Mouse (Mus musculus) lung, adult 2 months (tissue): ENCODE measurements around the gene Gpr162.

ENCODE experiments used
- CTCF ChIP-seq: fragments of 200-500 bp; IDR thresholded peaks from 2 replicates; pipeline ENCODE4 v1.5.1; 2011; ENCODE audit warnings: mild to moderate bottlenecking, low read length, control low read depth; ENCODE audit not compliant: insufficient read depth
- POLR2A ChIP-seq: fragments of 200-500 bp; IDR thresholded peaks from 2 replicates; pipeline ENCODE4 v1.6.1; 2011; ENCODE audit warnings: low read depth, mild to moderate bottlenecking, control low read depth, low read length, borderline replicate concordance; ENCODE audit errors: extremely low read depth

DNA sequence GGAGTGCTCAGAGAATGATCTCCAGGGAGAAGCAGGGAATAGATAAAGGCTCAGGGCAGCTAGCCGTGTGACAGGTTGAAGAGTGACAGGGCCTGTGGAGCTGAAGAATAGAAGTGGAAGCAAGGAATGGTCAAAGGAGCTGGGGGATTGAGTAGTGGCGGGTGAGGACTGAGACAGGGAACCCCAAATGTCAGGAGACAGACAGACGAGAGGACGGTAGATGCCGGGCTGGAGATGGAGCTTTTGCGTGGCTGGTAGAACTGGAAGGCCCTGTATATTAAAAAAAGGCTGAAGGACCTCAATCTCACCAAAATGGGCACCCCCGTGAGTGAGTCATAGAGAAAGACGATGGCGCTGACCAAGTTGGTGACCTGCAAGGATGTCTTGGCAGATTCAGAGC lies 3.3 kb downstream of the Gpr162 start:
- TF ChIP-seq CTCF, result no peak
- no peak for TF ChIP-seq POLR2A
